Mouse (Mus musculus) B cell, adult 62 days (primary cell): Measurements from ENCODE around the gene 4930524N10Rik. TPM values are rescaled to one million over a fixed set of nuclear protein-coding genes. Genes with fewer than 3 reads are reported as not detected.

Source experiments
- total RNA-seq: library from RNA; stranded (reverse); gene quantifications from 4 replicates; pipeline ENCODE4 v1.2.4, GENCODE M21; 2023

Gene 4930524N10Rik
- not detected in 4 replicates for total RNA-seq

DNA sequence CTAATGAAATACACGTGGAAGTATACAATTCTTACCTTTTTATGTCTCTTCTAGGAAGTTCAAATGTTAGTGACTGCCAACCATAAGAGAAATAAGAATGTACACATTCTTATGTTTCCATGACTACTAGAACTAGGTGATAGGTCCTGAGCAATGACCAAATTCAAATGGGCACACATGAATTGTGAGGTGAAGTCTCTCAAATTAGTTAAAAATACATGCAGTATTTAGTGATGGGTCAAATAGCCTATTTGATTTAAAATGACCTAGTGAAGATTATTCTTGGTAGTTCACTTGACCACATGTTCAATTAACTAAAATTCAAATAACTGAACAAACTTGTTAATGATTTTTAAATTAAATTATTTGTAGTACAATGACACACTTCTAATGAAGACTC, at the start of gene 4930524N10Rik:
Gene 4930524N10Rik (minus strand): TSS at position 101 of the 400 bp plus-strand sequence.

Other genes starting within 250 kb of the 4930524N10Rik start
- gene Gm15140, start 222.7 kb downstream of the 4930524N10Rik start, total RNA-seq = not detected in 4 replicates
- gene Samt4, start 138.6 kb upstream of the 4930524N10Rik start, total RNA-seq = not detected in 4 replicates
- gene Samt2, start 236.0 kb upstream of the 4930524N10Rik start, total RNA-seq = not detected in 4 replicates